Mouse (Mus musculus): ENCODE measurements around the gene Glis1.

Glis1 gene

DNA sequence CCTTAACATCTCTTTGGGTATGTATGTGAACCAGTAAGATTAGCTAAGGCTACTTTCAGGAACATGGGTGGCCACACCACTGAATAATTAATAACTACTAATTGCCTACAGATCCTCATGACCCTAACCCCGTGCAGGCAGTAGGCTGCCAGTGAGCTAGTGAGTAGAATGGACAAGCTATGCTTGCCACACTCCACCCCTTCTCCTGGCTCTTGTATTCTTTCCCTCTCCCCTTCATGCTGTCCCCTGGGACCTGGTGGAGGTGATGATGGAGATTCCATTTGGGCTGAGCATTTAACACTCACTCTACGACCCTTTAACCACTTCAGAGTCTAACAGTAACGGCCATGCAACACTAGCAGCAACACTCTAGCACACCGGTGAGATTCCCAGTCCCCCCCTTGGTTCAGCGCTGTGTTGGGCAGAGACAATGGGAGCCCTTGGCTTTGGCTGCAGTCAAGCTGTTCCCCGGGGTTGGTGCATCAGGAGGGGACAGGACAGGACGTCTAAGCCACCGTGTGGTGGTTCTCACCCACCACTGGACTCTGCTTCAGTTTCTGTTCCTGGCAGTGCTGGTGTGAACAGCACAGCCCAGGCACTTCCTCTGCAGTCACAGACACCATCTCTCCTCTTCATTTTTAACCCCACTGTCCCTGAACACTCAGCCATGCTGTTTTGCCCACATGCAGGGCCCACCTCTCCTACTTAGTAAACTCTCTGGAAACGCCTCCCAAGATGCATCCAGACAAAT lies 246.9 kb downstream of the Glis1 start:
- no peak for DNase-seq (ENCODE audit: low read depth in 2 of 2, low spot score in 2 of 2)

DNA sequence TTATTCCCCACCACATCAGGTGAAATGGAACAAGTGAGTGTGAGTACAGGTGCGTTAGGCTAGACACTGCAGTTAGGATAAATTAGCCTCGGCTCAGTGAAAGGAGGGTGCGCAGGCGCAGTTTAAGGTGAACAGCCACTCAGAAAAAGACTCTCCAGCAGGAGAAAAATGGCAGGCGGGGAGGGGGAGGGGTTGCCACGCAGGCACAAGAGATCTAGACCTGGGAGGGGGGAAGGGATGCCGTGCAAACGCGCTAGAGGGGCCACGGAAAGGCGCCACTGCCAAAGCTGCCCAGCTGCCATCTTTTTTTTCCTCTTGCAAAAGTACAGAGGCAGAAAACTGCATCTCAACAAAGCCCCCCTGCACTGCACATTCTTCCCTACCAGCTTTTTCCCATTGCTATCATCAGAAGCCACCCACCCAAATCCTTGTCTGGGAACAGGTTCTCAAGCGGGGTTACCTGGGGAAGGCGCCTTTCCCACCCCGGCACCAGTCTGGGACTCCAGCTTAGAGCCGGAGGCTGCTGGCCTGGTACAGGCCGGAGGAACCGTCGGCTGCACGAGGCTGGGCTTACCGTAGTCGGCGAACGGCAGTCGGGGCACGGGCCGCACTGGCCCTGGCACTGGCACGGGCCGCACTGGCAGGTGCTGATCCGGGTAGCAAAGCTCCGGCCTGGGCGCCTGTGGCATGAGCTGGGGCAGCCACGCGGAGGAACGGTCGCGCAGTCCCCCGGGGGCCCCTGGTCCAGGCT lies 248.8 kb downstream of the Glis1 start:
- DNase-seq (ENCODE audit: low read depth in 2 of 2, low spot score in 2 of 2) = no peak

DNA sequence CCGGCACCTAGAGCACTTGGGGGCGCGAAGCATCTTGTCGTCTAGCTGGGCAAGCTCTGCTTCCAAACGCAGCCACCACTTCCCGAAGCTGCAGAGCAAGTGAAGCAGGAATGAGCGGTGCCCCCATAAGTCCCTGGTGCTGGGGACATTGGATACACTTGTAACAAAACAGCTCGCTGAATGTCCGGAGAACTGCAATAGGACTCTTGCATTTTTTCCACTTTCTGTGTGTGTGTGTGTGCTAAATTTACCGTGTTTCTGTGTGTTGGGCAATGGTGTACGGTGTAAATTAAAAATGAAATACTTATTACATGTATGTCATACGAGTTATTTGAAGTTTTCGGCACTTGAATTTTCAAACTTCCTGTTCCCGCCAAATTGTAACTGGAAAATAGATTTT lies 249.7 kb downstream of the Glis1 start, which contains the start of gene Dmrtb1:
Gene Dmrtb1, minus strand, starts transcription at position 101 of the 400 bp plus-strand sequence.
- DNase-seq (ENCODE audit: low read depth in 2 of 2, low spot score in 2 of 2) = no peak
